Mouse (Mus musculus): ENCODE results near the gene Mmrn1. TPM values are rescaled to one million over a fixed set of nuclear protein-coding genes. Genes with fewer than 3 reads are reported as not detected.
"Not testable (repeated sequence)": the region's sequence is repeated elsewhere in the genome, so short reads cannot be mapped to it uniquely, and the experiment has no call there.

Gene Mmrn1
- polyA plus RNA-seq (2016; fragmentation: Nextera tagmentation; extraction: Ambion mirVana), result 12.3 and 13.4 TPM in 2 replicates

- not testable (repeated sequence) for H3K4me3 ChIP-seq; H3K9ac ChIP-seq; H3K27ac ChIP-seq; H3K4me1 ChIP-seq; H3K4me2 ChIP-seq; H3K36me3 ChIP-seq; H3K9me3 ChIP-seq (replicated peaks); ATAC-seq; H3K27me3 ChIP-seq (replicated peaks)
- 91% methylated on average over 20 of the region's 20 CpGs for WGBS (ENCODE audit: insufficient replicate concordance)
These were observed at the start of gene Mmrn1 for GRCm38 (mm10) chr6:60924676-60925075. TSS of gene Mmrn1 (plus strand) at chr6:60924976.

- ATAC-seq, result 0 out of 2 replicates have a peak, but pooled peaks have one; percentile 40
- H3K27me3 ChIP-seq (replicated peaks), result no peaks in the 10 kb centered on the region
- H3K36me3 ChIP-seq, result no peaks in the 10 kb centered on the region
- WGBS (ENCODE audit: insufficient replicate concordance), result 34% methylated on average over 7 of the region's 7 CpGs
- no peak overlapping the region for H3K4me3 ChIP-seq
- H3K9ac ChIP-seq, result no peak overlapping the region
- H3K4me2 ChIP-seq, result no peak overlapping the region
- no peaks in the 10 kb centered on the region for H3K9me3 ChIP-seq (replicated peaks)
- H3K4me1 ChIP-seq, result peaks cover 6% of the 10 kb centered on the region; the same call in 1 of the 2 replicates
- no peak overlapping the region for H3K27ac ChIP-seq
These were observed 44.4 kb upstream of the Mmrn1 start for GRCm38 (mm10) chr6:60880362-60880761.

DNA sequence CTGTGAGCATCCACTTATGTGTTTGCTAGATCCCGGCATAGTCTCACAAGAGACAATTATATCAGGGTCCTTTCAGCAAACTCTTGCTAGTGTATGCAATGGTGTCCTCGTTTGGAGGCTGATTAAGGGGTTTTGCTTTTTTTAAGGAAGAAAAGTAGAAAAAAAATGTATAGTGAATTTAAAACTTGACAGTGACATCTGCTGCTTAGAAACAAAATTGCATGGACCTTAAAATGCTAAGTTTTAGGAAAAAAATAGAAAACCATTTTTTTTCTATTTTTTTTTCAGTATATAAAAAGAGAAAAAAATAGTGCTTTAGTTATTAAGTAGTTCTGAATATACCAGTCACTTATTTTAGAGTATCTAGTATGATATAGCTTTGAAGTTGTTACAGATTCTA is 43.2 kb upstream of the Mmrn1 start:
- H3K27me3 ChIP-seq (replicated peaks), result no peaks in the 10 kb centered on the region
- WGBS (ENCODE audit: insufficient replicate concordance), result 55% methylated on average over 2 of the region's 2 CpGs
- H3K9me3 ChIP-seq (replicated peaks), result no peaks in the 10 kb centered on the region
- H3K9ac ChIP-seq, result no peak overlapping the region
- peaks cover 6% of the 10 kb centered on the region; the same call in 1 of the 2 replicates for H3K4me1 ChIP-seq
- H3K36me3 ChIP-seq, result no peaks in the 10 kb centered on the region
- H3K27ac ChIP-seq, result no peak overlapping the region
- H3K4me3 ChIP-seq, result no peak overlapping the region
- no peak for ATAC-seq
- no peak overlapping the region for H3K4me2 ChIP-seq

DNA sequence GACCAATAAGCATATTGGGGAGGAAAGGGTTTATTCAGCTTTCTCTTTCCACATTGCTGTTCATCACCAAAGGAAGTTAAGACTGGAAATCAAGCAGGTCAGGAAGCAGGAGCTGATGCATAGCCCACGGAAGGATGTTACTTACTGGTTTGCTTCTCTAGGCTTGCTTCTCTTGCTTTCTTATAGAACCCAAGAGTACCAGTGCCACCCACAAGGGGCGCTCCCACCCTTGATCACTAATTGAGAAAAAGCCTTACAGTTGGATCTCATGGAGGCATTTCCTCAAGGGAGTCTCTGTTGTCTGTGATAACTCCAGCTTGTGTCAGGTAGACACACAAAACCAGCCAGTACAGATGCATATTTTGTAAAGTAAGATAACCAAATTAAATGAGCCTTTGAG is 17.5 kb upstream of the Mmrn1 start:
- 56% methylated on average over 2 of the region's 2 CpGs for WGBS (ENCODE audit: insufficient replicate concordance)
- Histone ChIP-seq H3K4me3 (no peak overlapping the region), H3K27ac (no peak overlapping the region), H3K9ac (no peak overlapping the region), H3K27me3 (replicated peaks) (no peaks in the 10 kb centered on the region), H3K9me3 (replicated peaks) (no peaks in the 10 kb centered on the region), H3K4me2 (no peak overlapping the region), H3K4me1 (no peaks in the 10 kb centered on the region), H3K36me3 (no peaks in the 10 kb centered on the region)
- no peak for ATAC-seq

DNA sequence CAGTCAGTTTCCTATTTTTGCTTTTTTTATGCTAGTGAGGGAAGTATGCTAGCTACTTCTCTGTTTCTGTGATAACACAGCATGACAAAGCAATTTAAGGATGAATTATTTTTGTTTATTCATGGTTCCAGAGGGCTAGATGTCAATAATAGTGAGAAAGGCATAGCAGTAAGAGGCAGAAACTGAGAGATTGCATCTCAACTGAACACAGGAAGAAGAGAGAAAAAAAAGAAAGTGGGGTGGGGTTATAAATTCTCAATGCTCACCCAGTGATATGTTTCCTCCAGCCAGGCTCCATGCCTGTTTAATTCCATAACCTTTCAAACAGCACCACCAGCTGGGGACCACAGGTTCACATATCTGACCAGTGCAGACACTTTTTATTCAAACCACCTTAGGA is 6.6 kb downstream of the Mmrn1 start:
- no peak overlapping the region for H3K9ac ChIP-seq
- no peaks in the 10 kb centered on the region for H3K36me3 ChIP-seq
- H3K27ac ChIP-seq, result peak overlapping the region; percentile 70
- ATAC-seq, result peak; percentile 61
- peaks cover 51% of the 10 kb centered on the region for H3K4me1 ChIP-seq
- H3K4me2 ChIP-seq, result 0 out of 2 replicates have a peak overlapping the region, but pooled peaks have one; percentile 13
- H3K27me3 ChIP-seq (replicated peaks), result no peaks in the 10 kb centered on the region
- no peaks in the 10 kb centered on the region for H3K9me3 ChIP-seq (replicated peaks)
- H3K4me3 ChIP-seq, result no peak overlapping the region

DNA sequence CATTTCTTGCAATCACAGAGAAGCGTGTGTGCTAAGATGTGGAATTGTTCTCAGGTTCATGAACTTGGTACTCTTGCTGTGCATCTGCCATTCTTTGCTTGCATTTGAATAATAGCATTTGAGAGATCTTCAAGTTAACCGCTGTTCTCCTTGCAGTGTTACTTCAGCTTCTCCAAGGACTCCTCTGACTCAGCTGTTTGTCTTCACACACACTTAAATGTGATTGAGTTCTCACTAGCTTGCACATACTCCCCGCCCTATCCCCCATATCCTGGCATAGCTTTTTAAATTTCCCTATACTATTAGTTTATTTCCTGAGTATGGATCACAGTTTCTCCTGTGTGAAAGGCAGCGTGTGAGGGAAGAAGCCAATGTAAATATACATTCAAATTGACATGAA is 10.1 kb downstream of the Mmrn1 start:
- Histone ChIP-seq H3K9me3 (replicated peaks) (no peaks in the 10 kb centered on the region), H3K4me3 (no peak overlapping the region), H3K9ac (peak overlapping the region; percentile 60), H3K4me2 (peak overlapping the region; percentile 74), H3K4me1 (peaks cover 51% of the 10 kb centered on the region), H3K27me3 (replicated peaks) (no peaks in the 10 kb centered on the region), H3K27ac (peak overlapping the region; percentile 100), H3K36me3 (no peaks in the 10 kb centered on the region)
- ATAC-seq, result peak; percentile 74
- WGBS (ENCODE audit: insufficient replicate concordance), result 42% methylated on average over 4 of the region's 4 CpGs

GRCm38 (mm10) chr6:60935448-60936130 is 10.8 kb downstream of the Mmrn1 start:
- H3K4me2 ChIP-seq, result peak overlapping the region; percentile 74
- no peaks in the 10 kb centered on the region for H3K9me3 ChIP-seq (replicated peaks)
- H3K9ac ChIP-seq, result peak overlapping the region; percentile 77
- WGBS (ENCODE audit: insufficient replicate concordance), result 19% methylated on average over 4 of the region's 4 CpGs
- peak overlapping the region; percentile 100 for H3K27ac ChIP-seq
- peak overlapping the region; percentile 37 for H3K4me3 ChIP-seq
- peaks cover 45% of the 10 kb centered on the region for H3K4me1 ChIP-seq
- no peaks in the 10 kb centered on the region for H3K27me3 ChIP-seq (replicated peaks)
- ATAC-seq, result peak; percentile 94
- no peaks in the 10 kb centered on the region for H3K36me3 ChIP-seq

DNA sequence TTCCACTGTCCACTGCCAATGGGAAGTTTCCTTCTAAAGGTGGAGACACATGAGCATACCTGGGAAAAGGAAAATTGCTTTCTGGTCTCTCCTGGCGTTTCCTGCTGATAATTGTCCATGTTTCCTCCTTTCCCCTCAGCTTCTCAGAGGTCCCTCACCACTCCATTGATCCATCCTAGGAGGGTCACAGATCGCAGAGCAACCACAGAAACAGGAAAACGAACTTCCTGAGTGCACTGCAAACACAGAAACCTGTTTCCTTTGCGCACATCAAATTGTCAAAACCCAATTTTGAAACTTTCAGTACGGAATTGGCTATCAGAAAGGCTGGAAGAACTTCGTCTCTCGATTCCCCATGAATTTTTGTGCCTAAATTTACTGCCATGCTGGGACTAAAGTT is 19.4 kb downstream of the Mmrn1 start:
- ATAC-seq, result no peak
- Histone ChIP-seq H3K36me3 (no peaks in the 10 kb centered on the region), H3K4me1 (peaks cover 16% of the 10 kb centered on the region), H3K27ac (peak overlapping the region; percentile 36; the same call in 1 of the 2 replicates), H3K27me3 (replicated peaks) (no peaks in the 10 kb centered on the region), H3K4me3 (peak overlapping the region; percentile 23), H3K9ac (peak overlapping the region; percentile 39; the same call in 1 of the 2 replicates), H3K9me3 (replicated peaks) (no peaks in the 10 kb centered on the region), H3K4me2 (peak overlapping the region; percentile 46)
- 11% methylated on average over 7 of the region's 7 CpGs for WGBS (ENCODE audit: insufficient replicate concordance)

DNA sequence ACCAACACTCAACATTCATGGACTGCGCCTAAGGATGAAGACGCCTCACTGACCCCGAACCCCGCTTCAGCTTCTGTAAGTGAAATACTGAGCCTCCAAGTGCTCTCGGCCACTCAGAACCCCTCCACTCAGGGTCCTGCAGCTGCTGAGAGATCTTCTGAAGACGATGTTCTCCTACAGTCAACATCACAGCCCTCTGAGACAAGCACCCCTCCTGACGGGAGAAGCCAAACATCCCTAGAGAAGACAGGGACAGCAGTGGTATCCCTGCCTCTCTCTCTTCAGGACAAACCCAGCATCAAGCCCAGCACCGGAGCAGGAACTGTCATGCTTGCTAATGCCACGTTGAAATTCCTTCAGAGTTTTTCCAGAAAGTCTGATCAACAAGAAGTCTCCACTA is 19.8 kb downstream of the Mmrn1 start:
- H3K9me3 ChIP-seq (replicated peaks), result no peaks in the 10 kb centered on the region
- peak overlapping the region; percentile 23 for H3K4me3 ChIP-seq
- ATAC-seq, result no peak
- peak overlapping the region; percentile 39; the same call in 1 of the 2 replicates for H3K9ac ChIP-seq
- peak overlapping the region; percentile 46 for H3K4me2 ChIP-seq
- no peaks in the 10 kb centered on the region for H3K27me3 ChIP-seq (replicated peaks)
- WGBS (ENCODE audit: insufficient replicate concordance), result 15% methylated on average over 9 of the region's 9 CpGs
- peak overlapping the region; percentile 36; the same call in 1 of the 2 replicates for H3K27ac ChIP-seq
- no peaks in the 10 kb centered on the region for H3K36me3 ChIP-seq
- peaks cover 16% of the 10 kb centered on the region for H3K4me1 ChIP-seq

- H3K4me1 ChIP-seq, result no peaks in the 10 kb centered on the region
- H3K9ac ChIP-seq, result no peak overlapping the region
- WGBS (ENCODE audit: insufficient replicate concordance), result 48% methylated on average over 3 of the region's 3 CpGs
- no peaks in the 10 kb centered on the region for H3K36me3 ChIP-seq
- no peaks in the 10 kb centered on the region for H3K27me3 ChIP-seq (replicated peaks)
- H3K4me2 ChIP-seq, result no peak overlapping the region
- no peak overlapping the region for H3K27ac ChIP-seq
- peak; percentile 77; the same call in 1 of the 2 replicates for ATAC-seq
- no peak overlapping the region for H3K4me3 ChIP-seq
- no peaks in the 10 kb centered on the region for H3K9me3 ChIP-seq (replicated peaks)
These were observed 25.6 kb downstream of the Mmrn1 start for GRCm38 (mm10) chr6:60950415-60950814.

- WGBS (ENCODE audit: insufficient replicate concordance), result 82% methylated on average over 2 of the region's 2 CpGs
- no peak for ATAC-seq
- H3K27ac ChIP-seq, result no peak overlapping the region
These were observed 36.5 kb downstream of the Mmrn1 start for GRCm38 (mm10) chr6:60961285-60961684.

GRCm38 (mm10) chr6:60961838-60962237 is 37.1 kb downstream of the Mmrn1 start:
- no peaks in the 10 kb centered on the region for H3K36me3 ChIP-seq
- H3K27me3 ChIP-seq (replicated peaks), result no peaks in the 10 kb centered on the region
- ATAC-seq, result no peak
- H3K4me2 ChIP-seq, result no peak overlapping the region
- H3K9me3 ChIP-seq (replicated peaks), result no peaks in the 10 kb centered on the region
- no peaks in the 10 kb centered on the region for H3K4me1 ChIP-seq
- no peak overlapping the region for H3K9ac ChIP-seq
- H3K4me3 ChIP-seq, result no peak overlapping the region
- H3K27ac ChIP-seq, result no peak overlapping the region
- 64% methylated on average over 2 of the region's 2 CpGs for WGBS (ENCODE audit: insufficient replicate concordance)

More at GRCm38 (mm10) chr6:60961285-60961684, 36.5 kb downstream of the Mmrn1 start:
- Histone ChIP-seq H3K36me3 (no peaks in the 10 kb centered on the region), H3K4me2 (no peak overlapping the region), H3K9me3 (replicated peaks) (no peaks in the 10 kb centered on the region), H3K4me1 (no peaks in the 10 kb centered on the region), H3K9ac (no peak overlapping the region), H3K27me3 (replicated peaks) (no peaks in the 10 kb centered on the region), H3K4me3 (no peak overlapping the region)
